Mouse (Mus musculus): ENCODE data around the gene Gm4924.

- TF ChIP-seq POLR2A (IDR thresholded peaks at IDR 0.05; ENCODE audit: low read depth, low read length) (no peak), CTCF (IDR thresholded peaks at IDR 0.05; ENCODE audit: borderline replicate concordance, insufficient read depth, low read length) (no peak)
These were observed 37.6 kb upstream of the Gm4924 start, which contains the start of gene 4932415D10Rik for GRCm38 (mm10) chr10:82316482-82316881.
